In genomic region chr9:110657474-110658078, GRCm38 (mm10) we compare ENCODE assay signal across 8 mouse cellular contexts. TPM values are rescaled to one million over a fixed set of nuclear protein-coding genes. Genes with fewer than 3 reads are reported as not detected.
DNase-seq lines count a peak whose midpoint lies in the region; ATAC-seq and TF ChIP-seq lines count a peak whose summit lies in the region.

No protein-coding gene starts in this region.

- H3K27me3 ChIP-seq in forebrain, embryonic 11.5 days (ENCODE audit: control insufficient read depth, insufficient read depth, low read length): peaks cover 5% of the 10 kb centered on the region; the same call in 1 of the 2 replicates
- H3K27me3 ChIP-seq in intestine, embryonic 14.5 days (replicated peaks; ENCODE audit: control insufficient read depth, insufficient read depth, low read length): peaks cover 12% of the 10 kb centered on the region
- H3K27me3 ChIP-seq in liver, postnatal 0 days (ENCODE audit: insufficient read depth, low read length): peaks cover 11% of the 10 kb centered on the region

- H3K27ac ChIP-seq in forebrain, embryonic 11.5 days (ENCODE audit: low read depth, low read length): no peak overlapping the region
- H3K27ac ChIP-seq in intestine, embryonic 14.5 days (ENCODE audit: low read depth): no peak overlapping the region
- H3K27ac ChIP-seq in liver, postnatal 0 days (ENCODE audit: low read depth): peak overlapping the region; percentile 91

- peak; percentile 46 for DNase-seq in thymus, postnatal 14 days
- DNase-seq in thymus, postnatal 4 days: no peak
- DNase-seq in forebrain, embryonic 11.5 days (ENCODE audit: low spot score): no peak
- DNase-seq in intestine, embryonic 14.5 days (ENCODE audit: low spot score): no peak
- peak; percentile 63 for DNase-seq in liver, postnatal 0 days
- DNase-seq in skeletal muscle tissue, adult 2 months (ENCODE audit: low read depth, low spot score): peak; percentile 70
- DNase-seq in cerebellum, postnatal 4 days (ENCODE audit: low spot score in 2 of 2): no peak
- no peak for DNase-seq in retina, embryonic 14.5 days (ENCODE audit: low spot score)

- no peak for TF ChIP-seq EP300 in liver, postnatal 0 days (IDR thresholded peaks at IDR 0.05; ENCODE audit: low read depth)

- no peaks in the 10 kb centered on the region for H3K9me3 ChIP-seq in forebrain, embryonic 11.5 days (ENCODE audit: control insufficient read depth, low read length)
- no peaks in the 10 kb centered on the region for H3K9me3 ChIP-seq in intestine, embryonic 14.5 days (ENCODE audit: control insufficient read depth, low read length)
- H3K9me3 ChIP-seq in liver, postnatal 0 days (ENCODE audit: low read length): no peaks in the 10 kb centered on the region

- peak overlapping the region; percentile 86 for H3K9ac ChIP-seq in forebrain, embryonic 11.5 days (ENCODE audit: low read length)
- peak overlapping the region; percentile 78 for H3K9ac ChIP-seq in intestine, embryonic 14.5 days (ENCODE audit: low read length)
- peak overlapping the region; percentile 83 for H3K9ac ChIP-seq in liver, postnatal 0 days (replicated peaks)

- H3K4me3 ChIP-seq in forebrain, embryonic 11.5 days (ENCODE audit: low read depth, low read length): peak overlapping the region; percentile 68
- H3K4me3 ChIP-seq in intestine, embryonic 14.5 days (ENCODE audit: low read depth, low read length): peak overlapping the region; percentile 78
- H3K4me3 ChIP-seq in liver, postnatal 0 days (ENCODE audit: low read depth, low read length): peak overlapping the region; percentile 74

- H3K4me2 ChIP-seq in forebrain, embryonic 11.5 days (ENCODE audit: low read depth, low read length, severe bottlenecking): peak overlapping the region; percentile 76
- peak overlapping the region; percentile 79 for H3K4me2 ChIP-seq in intestine, embryonic 14.5 days (ENCODE audit: low read length)
- H3K4me2 ChIP-seq in liver, postnatal 0 days (ENCODE audit: low read depth, low read length): peak overlapping the region; percentile 73

- WGBS in forebrain, embryonic 11.5 days: 83% methylated on average over 13 of the region's 13 CpGs
- 74% methylated on average over 13 of the region's 13 CpGs for WGBS in intestine, embryonic 14.5 days
- 27% methylated on average over 13 of the region's 13 CpGs for WGBS in liver, postnatal 0 days (ENCODE audit: insufficient replicate concordance)

- H3K4me1 ChIP-seq in forebrain, embryonic 11.5 days (replicated peaks; ENCODE audit: control insufficient read depth, insufficient read depth, low read length): peaks cover 28% of the 10 kb centered on the region
- H3K4me1 ChIP-seq in intestine, embryonic 14.5 days (replicated peaks; ENCODE audit: control insufficient read depth, insufficient read depth, low read length): peaks cover 14% of the 10 kb centered on the region
- peaks cover 71% of the 10 kb centered on the region for H3K4me1 ChIP-seq in liver, postnatal 0 days (ENCODE audit: insufficient read depth)

- no peak for TF ChIP-seq CTCF in liver, postnatal 0 days (IDR thresholded peaks at IDR 0.05; ENCODE audit: low read depth)

- no peaks in the 10 kb centered on the region for H3K36me3 ChIP-seq in forebrain, embryonic 11.5 days (ENCODE audit: control insufficient read depth, insufficient read depth, low read length)
- H3K36me3 ChIP-seq in intestine, embryonic 14.5 days (ENCODE audit: control insufficient read depth, insufficient read depth, low read length): peaks cover 7% of the 10 kb centered on the region
- 0 out of 2 replicates have a peak, but pooled peaks cover 3% of the 10 kb centered on the region for H3K36me3 ChIP-seq in liver, postnatal 0 days (replicated peaks; ENCODE audit: insufficient read depth, low read length)

- no peak for ATAC-seq in forebrain, embryonic 11.5 days (replicated peaks; ENCODE audit: low FRiP score)
- no peak for ATAC-seq in intestine, embryonic 14.5 days (replicated peaks; ENCODE audit: low FRiP score, low TSS enrichment, low read depth)
- no peak for ATAC-seq in liver, postnatal 0 days

RNA-seq across cellular contexts. Expression of gene Ccdc12, which starts 1.3 kb away (rescaled TPM):
- 149 and 164 TPM in 2 replicates for polyA plus RNA-seq in forebrain, embryonic 11.5 days (2014; fragmentation: Nextera tagmentation; extraction: Ambion mirVana)
- polyA plus RNA-seq in intestine, embryonic 14.5 days (2014; fragmentation: Nextera tagmentation; extraction: Ambion mirVana): 177 and 187 TPM in 2 replicates
- 69.3 and 71.1 TPM in 2 replicates for polyA plus RNA-seq in liver, postnatal 0 days (2015; fragmentation: Nextera tagmentation; extraction: Ambion mirVana)

RNA-seq across cellular contexts. Expression of gene Nbeal2, which starts 3.6 kb away (rescaled TPM):
- polyA plus RNA-seq in forebrain, embryonic 11.5 days (2014; fragmentation: Nextera tagmentation; extraction: Ambion mirVana): 2.2 and 2.4 TPM in 2 replicates
- polyA plus RNA-seq in intestine, embryonic 14.5 days (2014; fragmentation: Nextera tagmentation; extraction: Ambion mirVana): 4.0 and 4.7 TPM in 2 replicates
- 1.5 and 2.0 TPM in 2 replicates for polyA plus RNA-seq in liver, postnatal 0 days (2015; fragmentation: Nextera tagmentation; extraction: Ambion mirVana)

RNA-seq across cellular contexts. Expression of gene Nradd, which starts 33.3 kb away (rescaled TPM):
- polyA plus RNA-seq in forebrain, embryonic 11.5 days (2014; fragmentation: Nextera tagmentation; extraction: Ambion mirVana): 20.6 and 22.9 TPM in 2 replicates
- polyA plus RNA-seq in intestine, embryonic 14.5 days (2014; fragmentation: Nextera tagmentation; extraction: Ambion mirVana): 21.9 and 23.4 TPM in 2 replicates
- 1.3 and 1.4 TPM in 2 replicates for polyA plus RNA-seq in liver, postnatal 0 days (2015; fragmentation: Nextera tagmentation; extraction: Ambion mirVana)

Comparison
In these comparisons a context has a peak if more than half of its experiments do, and no peak if none do; other contexts are left out.
1. DNase-seq: peak in thymus, postnatal 14 days (single experiment), liver, postnatal 0 days (single experiment) and skeletal muscle tissue, adult 2 months (single experiment); none in thymus, postnatal 4 days (single experiment), forebrain, embryonic 11.5 days (single experiment), intestine, embryonic 14.5 days (single experiment), cerebellum, postnatal 4 days (0 of 2) and retina, embryonic 14.5 days (single experiment).
2. Peak in every context shown above with its lines, with median percentiles within 50 percentile points of each other: H3K4me2 ChIP-seq, H3K4me3 ChIP-seq and H3K9ac ChIP-seq.